Mouse (Mus musculus) central nervous system, embryonic 11.5 days (tissue): ENCODE results near the gene Ppp1r14b. TPM values are rescaled to one million over a fixed set of nuclear protein-coding genes. Genes with fewer than 3 reads are reported as not detected.

Experiments
- polyA plus RNA-seq: library from polyadenylated mRNA; depleted of rRNA; stranded (reverse); fragments of >200 nt; gene quantifications from 2 replicates; pipeline ENCODE4 v1.2.3, GENCODE M21; 2012; rRNA removed

Gene Ppp1r14b
- 284 and 292 TPM in 2 replicates for polyA plus RNA-seq

DNA sequence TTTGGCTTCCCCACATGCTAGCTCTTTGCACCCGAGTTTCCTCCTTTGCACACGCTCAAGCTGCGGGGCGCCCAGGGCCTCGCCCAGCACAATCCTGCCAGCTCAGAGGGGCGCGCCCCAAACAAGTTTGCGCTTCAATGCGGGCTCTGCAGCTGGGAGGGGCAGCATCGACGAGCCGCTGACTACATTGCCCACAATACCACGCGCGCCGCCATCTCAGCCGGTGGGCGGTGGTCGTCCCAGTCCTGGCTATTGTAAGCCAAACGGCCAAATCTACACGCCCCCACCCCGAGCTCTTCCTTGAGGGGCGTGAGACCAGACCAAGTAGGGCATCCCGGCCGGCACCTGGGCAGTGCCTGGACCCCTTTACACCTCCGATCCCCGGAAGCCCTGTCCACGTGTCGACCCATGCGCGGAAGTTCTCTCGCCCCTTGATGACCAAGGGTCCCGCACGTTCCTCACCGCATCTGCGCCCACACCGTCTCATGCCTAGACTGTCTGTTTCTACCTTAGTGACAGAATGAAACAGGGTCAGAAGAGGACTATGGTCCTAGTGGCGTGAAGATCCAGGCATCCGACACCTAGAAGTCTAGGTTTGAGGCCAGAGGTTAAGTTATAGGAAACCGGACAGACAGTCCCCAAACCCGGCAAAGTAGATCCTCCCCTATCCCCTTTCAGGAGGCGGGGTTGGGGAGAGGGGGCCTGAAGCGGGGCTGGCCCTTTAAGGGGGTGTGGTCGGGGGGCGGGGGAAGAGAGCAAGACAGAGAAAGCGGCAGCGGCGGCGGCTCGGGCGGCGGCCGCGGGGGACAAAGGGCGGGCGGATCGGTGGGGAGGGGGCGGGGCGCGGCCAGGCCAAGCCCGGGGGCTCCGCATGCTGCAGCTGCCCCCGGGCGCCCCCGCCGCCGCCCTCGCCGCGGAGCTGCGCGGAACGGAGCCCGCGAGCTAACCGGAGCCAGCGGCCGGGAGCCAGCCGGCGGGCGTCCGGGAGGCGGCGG, at the start of gene Ppp1r14b:
Gene Ppp1r14b, plus strand, starts transcription at position 758 of the 995 bp plus-strand sequence.

DNA sequence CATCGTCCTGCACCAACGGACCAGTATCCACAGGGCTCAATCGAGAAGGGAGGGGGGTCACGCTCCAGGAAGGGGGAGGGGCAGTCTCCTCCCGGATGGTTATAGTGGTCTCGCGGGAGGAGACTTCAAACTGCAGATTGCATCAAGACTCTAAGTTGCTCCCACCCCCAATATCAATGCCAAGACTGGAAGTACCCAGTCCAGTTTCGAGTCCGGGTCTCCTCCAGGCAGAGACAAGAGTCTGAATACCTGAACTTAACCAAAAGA, 49.5 kb upstream of the Ppp1r14b start, which contains the start of gene Catsperz:
Gene Catsperz, minus strand, starts transcription at position 74 of the 267 bp plus-strand sequence.

DNA sequence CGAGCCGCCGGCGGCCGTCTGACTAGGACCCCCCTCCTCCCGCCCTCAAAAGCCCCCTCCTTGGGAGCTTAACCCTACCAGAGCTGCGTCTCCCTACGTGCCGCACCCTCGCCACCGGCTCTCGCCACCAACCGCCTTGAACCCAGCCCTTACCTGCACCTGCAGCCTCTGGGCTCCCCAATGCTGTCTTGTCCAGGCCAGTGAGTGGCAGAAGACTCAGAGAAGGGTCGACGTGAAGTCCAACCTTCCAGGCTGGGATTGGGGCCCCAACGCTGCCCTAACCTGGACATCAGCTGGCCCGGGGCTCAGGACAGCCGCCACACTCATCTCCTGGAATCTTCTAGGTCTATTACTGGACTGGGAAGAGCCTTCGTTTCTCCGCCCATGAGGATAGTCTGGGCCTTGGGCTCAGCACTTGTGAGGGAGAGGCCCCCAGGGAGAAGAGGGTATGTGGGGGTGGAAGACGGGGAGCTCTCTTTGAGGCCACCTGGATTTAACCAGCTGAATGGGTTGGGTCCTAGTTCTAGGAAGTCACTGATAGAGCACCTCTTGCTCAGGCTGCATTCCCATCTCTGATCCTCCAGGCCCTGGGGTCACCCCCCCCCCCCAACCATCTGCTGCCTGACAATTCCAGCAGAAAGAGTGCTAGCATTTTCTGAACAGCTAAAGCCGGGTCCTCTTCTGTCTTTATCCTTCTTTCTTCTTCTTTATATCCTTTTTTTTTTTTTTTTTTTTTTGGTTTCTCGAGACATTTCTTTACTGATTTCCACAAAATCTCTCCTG, 40.4 kb upstream of the Ppp1r14b start, which contains the start of gene Kcnk4:
Gene Kcnk4, minus strand, starts transcription at position 321 of the 783 bp plus-strand sequence.

DNA sequence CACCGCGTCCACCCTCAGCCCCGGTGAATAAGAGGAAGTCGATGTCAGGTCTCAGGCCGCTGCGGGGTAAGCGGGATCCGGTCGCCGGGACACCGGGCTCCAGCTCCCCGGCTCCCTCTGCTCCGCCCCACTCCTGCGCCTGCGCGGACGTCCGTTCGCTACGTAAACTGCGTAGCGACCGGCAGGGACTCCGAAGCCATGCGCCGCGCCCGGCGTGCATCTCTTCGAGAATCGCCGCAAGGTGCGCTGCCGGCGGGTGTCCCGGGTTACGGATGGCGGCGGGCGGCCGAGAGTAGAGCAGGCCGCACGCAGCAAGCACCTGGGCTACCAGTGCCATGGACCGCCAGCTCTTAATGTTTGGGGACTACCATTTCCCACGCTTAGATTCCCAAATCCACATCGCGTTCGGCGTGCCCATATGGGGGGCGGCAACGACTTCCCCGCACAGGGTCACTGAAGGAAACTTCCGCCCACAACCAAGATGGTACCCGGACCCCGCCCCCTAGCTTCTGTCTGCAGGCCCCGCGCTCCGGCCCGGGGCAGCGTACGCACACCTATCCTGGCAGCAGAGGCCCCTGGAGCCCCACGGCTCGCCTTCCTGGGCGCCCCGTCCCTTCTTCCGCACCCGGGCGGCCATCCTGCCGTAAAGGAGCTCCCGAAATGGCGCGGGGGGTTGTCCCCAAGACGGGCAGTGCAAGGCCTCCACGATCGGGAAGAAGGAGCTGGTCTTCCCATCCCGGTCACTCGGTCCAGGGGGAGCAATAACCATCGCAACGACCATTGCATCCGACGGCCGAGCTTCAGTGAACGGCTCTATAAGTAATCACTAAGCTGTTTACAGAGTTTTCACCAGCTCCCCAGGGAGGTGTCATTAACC, 33.2 kb upstream of the Ppp1r14b start, which contains the start of gene Bad:
Gene Bad, plus strand, starts transcription at position 490 of the 877 bp plus-strand sequence.

DNA sequence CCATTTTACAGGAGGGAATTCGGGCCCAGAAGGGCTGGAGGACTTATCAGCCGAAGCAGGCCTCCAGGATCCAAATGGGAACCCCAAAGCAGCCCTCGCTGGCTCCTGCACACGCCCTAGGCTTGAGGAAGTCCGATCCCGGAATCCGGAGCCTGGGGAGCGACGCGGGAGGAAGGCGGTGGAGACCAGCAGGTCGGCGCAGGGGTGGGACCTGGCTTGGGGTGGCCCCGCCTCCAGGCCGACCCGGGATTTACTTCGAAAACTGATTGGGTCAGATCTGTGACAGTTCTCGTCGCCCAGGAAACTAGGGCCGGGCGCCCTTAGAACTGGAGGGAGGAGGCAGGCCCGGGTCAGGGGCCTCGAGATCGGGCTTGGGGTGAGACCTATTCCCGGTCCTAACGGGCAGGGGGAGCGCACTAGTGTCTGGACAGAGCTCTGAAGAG, 32.5 kb upstream of the Ppp1r14b start, which contains the start of gene Gpr137:
Gene Gpr137, minus strand, starts transcription at position 232 of the 443 bp plus-strand sequence.

DNA sequence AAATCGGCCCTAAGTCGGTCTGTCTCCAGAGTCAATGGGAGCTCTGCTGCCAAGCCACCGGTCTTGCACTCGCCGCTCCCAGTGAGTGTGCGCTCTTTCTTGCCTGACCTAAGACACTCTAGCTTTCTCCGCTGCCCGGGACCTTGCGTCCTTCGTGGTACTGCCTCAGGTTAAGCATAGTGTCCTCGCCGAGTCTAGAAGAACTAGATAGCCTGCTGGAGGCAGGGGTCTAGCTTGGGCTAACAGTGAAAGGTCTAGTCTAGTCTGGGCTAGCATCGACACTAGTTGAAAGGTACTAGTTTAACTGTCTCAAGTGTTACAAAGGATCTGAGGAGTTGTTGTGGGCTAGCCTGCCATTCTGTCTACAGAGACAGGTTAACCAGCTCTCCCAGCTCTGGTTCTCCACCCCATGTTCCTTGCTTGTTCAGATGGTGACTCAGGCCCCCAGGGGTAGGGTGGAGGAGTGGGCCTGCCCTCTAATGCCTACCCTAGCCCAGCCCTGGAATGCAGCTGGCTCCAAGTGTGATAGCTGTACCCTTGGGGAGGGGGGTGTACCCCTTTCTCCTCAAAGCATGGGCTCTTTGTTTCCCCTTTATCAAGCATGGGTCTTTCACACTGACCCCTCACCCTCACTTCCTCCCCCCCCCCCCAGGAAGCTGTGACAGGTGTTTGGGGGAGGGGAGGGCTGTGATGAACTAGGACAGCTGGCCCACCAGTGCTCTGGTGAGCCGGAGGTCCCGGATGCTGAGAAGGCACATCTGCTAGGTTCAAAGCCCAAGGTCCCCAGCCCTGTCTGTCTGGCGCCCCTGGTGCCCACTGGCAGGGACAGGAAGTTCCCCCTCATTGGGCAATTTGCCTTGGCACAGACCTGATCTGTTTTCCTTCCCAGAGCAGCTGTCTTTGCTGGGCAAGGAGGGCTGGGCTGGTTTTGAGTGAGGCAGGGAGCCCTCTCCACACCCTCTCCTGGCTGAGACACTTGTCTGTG, 1.1 kb downstream of the Ppp1r14b start, which contains the start of gene Plcb3:
Gene Plcb3, minus strand, starts transcription at position 934 of the 985 bp plus-strand sequence.

DNA sequence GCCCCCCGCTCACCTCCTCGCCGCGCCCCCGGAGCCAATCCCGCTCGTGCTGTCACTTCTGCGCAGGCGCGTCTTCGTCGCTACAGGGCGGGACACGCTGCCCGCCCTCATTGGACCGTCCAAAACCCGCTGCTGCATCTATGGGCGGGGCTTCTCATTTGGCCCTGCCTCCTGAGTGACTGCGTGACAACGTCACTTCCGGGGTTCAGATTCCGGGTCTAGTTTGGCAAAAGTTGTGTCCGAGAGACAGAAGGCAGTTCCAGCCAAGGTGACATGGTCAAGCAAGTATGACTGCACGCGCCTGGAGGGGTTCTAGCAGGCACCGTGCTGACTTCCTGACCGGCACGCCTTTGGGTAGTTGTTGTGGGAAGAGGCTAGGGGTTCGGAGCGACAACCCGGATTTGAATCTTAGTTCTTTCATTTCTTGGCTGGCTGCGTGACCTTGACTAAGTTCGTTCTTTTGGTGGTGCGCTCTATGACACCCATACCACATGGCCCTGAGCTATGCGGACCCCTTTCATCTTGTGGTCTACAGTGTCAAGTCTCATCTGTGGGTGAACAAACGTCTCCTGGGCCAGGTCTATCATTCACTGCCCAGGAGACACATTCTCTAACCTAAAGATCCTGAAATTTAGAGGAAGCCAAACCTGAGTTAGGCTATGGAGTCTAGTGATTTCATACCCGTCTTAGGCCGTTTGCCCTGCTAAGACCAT, 5.8 kb downstream of the Ppp1r14b start, which contains the start of gene Fkbp2:
Gene Fkbp2, minus strand, starts transcription at position 121 of the 713 bp plus-strand sequence.

DNA sequence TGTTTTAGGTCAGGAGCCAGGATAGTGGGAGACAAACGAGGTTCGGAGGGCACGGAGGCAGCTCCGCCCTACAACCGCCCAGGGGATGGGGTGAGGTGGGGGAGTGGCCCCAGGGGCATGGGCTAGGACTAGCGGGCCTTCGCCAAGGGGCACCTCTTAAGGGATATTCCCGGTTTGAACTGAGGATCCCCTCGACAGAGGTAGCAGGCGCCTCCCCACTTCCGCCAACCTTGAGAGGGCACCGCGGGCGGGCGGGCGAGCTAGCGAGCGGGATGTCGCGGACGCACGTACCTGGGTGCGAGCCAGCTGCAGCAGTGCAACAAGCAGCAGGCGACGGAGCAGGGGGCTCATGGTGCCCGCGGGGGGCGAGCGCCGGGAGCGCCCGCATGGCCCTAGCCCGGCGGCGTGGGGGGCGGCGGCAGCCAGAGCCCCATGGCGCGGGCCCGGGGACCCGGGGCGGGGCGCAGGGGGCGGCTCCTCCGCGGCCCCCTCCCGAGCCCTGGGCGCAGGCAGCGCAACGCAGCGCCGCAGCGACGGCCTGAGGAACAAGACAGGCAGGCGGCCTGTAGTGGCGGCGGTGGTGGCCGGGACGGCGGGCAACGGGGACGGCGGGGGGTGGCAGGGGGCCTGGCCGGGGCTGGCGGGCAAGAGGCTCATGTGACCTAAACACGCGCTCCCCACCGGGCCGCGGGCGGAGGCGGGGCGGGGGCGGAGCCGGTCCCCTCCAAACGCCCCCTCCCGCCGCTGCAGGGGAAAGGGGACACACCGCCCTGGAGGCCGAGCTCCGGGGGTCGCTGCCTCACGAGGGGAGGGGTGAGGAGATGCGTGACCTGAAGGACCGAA, 12.5 kb downstream of the Ppp1r14b start, which contains the start of gene Vegfb:
Gene Vegfb, minus strand, starts transcription at position 591 of the 843 bp plus-strand sequence.

DNA sequence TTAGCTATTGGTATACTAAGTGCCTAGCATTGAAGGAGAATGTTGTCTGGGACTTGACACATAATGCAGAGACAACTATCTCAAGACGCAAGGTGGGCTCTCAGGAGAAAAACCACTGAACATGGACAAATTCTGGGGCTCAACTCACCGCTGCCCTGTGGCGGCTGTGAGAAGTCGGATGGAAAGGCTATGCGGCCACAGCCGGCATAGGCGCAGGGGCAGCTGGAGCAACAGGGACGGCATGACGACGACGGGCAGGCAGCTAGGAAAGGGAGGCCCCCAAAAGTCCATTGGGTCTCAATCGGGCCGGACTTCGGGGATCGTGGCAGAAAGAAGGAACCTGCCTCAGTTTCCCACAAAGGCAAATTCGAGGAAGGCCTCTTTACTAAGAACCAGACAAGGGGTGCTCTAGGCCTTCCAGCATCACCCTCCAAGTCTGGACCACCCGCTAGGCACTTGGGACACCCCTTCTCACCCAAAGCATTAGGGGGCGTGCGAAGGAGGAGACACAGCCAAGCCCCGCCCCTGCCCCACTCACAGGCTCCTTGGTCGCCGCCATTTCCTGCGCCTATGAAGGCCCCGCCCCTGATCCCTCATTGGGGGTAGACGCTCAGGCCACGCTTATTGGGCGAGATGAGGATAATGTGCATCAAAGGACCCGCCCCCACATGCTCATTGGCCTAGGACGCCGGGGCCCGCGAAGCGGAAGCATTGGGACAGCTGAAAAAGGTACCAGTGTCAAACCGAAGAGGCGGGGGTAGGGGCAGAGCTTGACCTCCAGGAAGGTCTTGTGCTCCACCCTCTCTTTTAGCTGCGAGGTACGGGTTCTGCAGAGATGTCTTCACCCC, 17.5 kb downstream of the Ppp1r14b start, which contains the start of gene Dnajc4:
Gene Dnajc4, minus strand, starts transcription at position 562 of the 848 bp plus-strand sequence.

DNA sequence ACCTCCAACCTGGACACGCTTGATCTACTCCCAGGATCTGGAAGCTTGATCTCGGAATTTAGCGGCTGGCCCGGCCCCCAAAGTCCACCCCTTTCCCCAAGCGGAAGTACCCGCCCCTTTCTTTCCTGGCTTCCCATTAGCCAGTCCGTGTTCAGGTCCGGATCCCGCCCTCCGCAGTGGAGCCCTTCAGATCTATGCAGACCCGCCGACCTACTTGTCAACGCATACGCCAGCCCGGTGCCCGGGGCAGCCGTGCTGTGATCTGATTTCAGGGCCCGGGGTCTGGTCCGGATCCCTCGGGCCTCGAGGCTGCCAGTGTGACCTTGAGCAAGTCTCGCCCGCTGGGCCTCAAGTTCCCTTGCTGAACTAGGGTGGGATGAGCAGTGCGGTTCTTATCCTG, 21.2 kb downstream of the Ppp1r14b start, which contains the start of the genes Nudt22 and Trpt1:
Gene Nudt22, minus strand, starts transcription at position 112 of the 400 bp plus-strand sequence.
Gene Trpt1, plus strand, starts transcription at position 126 of the 400 bp plus-strand sequence.

DNA sequence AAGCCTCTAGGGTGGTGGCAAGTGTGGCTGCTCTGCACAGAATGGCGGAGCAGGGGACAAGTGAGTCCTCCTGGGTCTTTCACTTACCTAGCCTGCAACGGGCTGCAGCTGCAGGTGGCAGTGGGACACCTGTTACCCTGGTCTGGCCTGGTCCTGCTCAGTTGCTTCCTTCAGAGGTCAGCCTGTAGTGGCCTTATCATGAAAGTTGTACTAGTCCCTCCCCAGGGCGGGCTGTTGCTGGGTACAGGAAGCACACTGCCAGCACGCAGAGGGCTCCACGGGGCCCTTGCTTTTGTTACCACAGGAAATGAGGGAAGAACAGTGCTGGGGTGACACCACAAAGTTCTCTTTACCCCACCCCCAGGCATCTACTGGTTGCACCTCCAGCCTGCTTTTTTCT, 44.4 kb downstream of the Ppp1r14b start, which contains the start of gene Fermt3:
Gene Fermt3, minus strand, starts transcription at position 279 of the 400 bp plus-strand sequence.

Other genes with a start within 250 kb of the Ppp1r14b start
- gene Rps6ka4, start 134.3 kb upstream of the Ppp1r14b start, polyA plus RNA-seq = 5.1 and 6.1 TPM in 2 replicates
- gene Ccdc88b, start 116.8 kb upstream of the Ppp1r14b start, polyA plus RNA-seq = 1.4 and 2.5 TPM in 2 replicates
- 157 and 273 TPM in 2 replicates for gene Trmt112, start 65.3 kb upstream of the Ppp1r14b start, polyA plus RNA-seq
- gene Prdx5, start 64.9 kb upstream of the Ppp1r14b start, polyA plus RNA-seq = 116 and 171 TPM in 2 replicates
- gene Esrra, start 53.2 kb upstream of the Ppp1r14b start, polyA plus RNA-seq = 21.7 and 33.6 TPM in 2 replicates
- 0.60 and 0.99 TPM in 2 replicates for gene Catsperz, start 49.6 kb upstream of the Ppp1r14b start, polyA plus RNA-seq
- 0.16 and 0.19 TPM in 2 replicates for gene Kcnk4, start 40.5 kb upstream of the Ppp1r14b start, polyA plus RNA-seq
- 49.7 and 58.7 TPM in 2 replicates for gene Bad, start 33.1 kb upstream of the Ppp1r14b start, polyA plus RNA-seq
- gene Gpr137, start 32.5 kb upstream of the Ppp1r14b start, polyA plus RNA-seq = 37.7 and 38.9 TPM in 2 replicates
- 39.2 and 39.3 TPM in 2 replicates for gene Plcb3, start 1.5 kb downstream of the Ppp1r14b start, polyA plus RNA-seq
- 61.7 and 112 TPM in 2 replicates for gene Fkbp2, start 5.5 kb downstream of the Ppp1r14b start, polyA plus RNA-seq
- gene Vegfb, start 12.7 kb downstream of the Ppp1r14b start, polyA plus RNA-seq = 25.6 and 33.8 TPM in 2 replicates
- gene Dnajc4, start 17.6 kb downstream of the Ppp1r14b start, polyA plus RNA-seq = 19.6 and 23.0 TPM in 2 replicates
- 11.8 and 15.2 TPM in 2 replicates for gene Nudt22, start 21.1 kb downstream of the Ppp1r14b start, polyA plus RNA-seq
- 10.6 and 12.2 TPM in 2 replicates for gene Trpt1, start 21.2 kb downstream of the Ppp1r14b start, polyA plus RNA-seq
- 10.6 and 12.3 TPM in 2 replicates for gene Fermt3, start 44.5 kb downstream of the Ppp1r14b start, polyA plus RNA-seq
- gene Stip1, start 65.0 kb downstream of the Ppp1r14b start, polyA plus RNA-seq = 233 and 251 TPM in 2 replicates
- gene Macrod1, start 81.8 kb downstream of the Ppp1r14b start, polyA plus RNA-seq = 3.5 and 5.3 TPM in 2 replicates
- 1.8 and 2.1 TPM in 2 replicates for gene Flrt1, start 130.8 kb downstream of the Ppp1r14b start, polyA plus RNA-seq
- gene Otub1, start 231.3 kb downstream of the Ppp1r14b start, polyA plus RNA-seq = 113 and 184 TPM in 2 replicates
- 396 and 441 TPM in 2 replicates for gene Cox8a, start 242.6 kb downstream of the Ppp1r14b start, polyA plus RNA-seq